ENCODE assay signal across 16 mouse cellular contexts in genomic region chr1:116488780-116489569, GRCm38 (mm10).
DNase-seq lines count a peak whose midpoint lies in the region; ATAC-seq lines count a peak whose summit lies in the region.
"Had no signal": no experiment of that assay in that cellular context is flagged by ENCODE, and none has a peak within 500 bp of the region (broad histone marks: within the 10 kb centered on the region; RNA-seq: fewer than 3 reads in every experiment).

No protein-coding gene starts in this region.

- no peaks in the 10 kb centered on the region for H3K36me3 ChIP-seq in heart, embryonic 12.5 days
- H3K36me3 ChIP-seq in midbrain, embryonic 14.5 days (ENCODE audit: control insufficient read depth, insufficient read depth, low read length) = no peaks in the 10 kb centered on the region
- no peaks in the 10 kb centered on the region for H3K36me3 ChIP-seq in midbrain, embryonic 15.5 days (replicated peaks)
- H3K36me3 ChIP-seq in limb, embryonic 13.5 days = no peaks in the 10 kb centered on the region
- H3K36me3 ChIP-seq: forebrain, embryonic 10.5 days; G1E had no signal

- ATAC-seq in heart, embryonic 12.5 days (ENCODE audit: insufficient number of reproducible peaks, low FRiP score) = no peak
- ATAC-seq in midbrain, embryonic 14.5 days (ENCODE audit: low FRiP score, low TSS enrichment) = no peak
- no peak for ATAC-seq in midbrain, embryonic 15.5 days (replicated peaks)
- ATAC-seq in limb, embryonic 13.5 days (ENCODE audit: low FRiP score, low read depth) = peak; percentile 90

- WGBS in heart, embryonic 12.5 days = 68% methylated on average over 1 of the region's 1 CpGs
- 54% methylated on average over 1 of the region's 1 CpGs for WGBS in midbrain, embryonic 14.5 days
- 52% methylated on average over 1 of the region's 1 CpGs for WGBS in midbrain, embryonic 15.5 days
- WGBS in limb, embryonic 13.5 days = 55% methylated on average over 1 of the region's 1 CpGs

- no peaks in the 10 kb centered on the region for H3K27me3 ChIP-seq in heart, embryonic 12.5 days (replicated peaks)
- H3K27me3 ChIP-seq in midbrain, embryonic 14.5 days (ENCODE audit: control insufficient read depth, insufficient read depth, low read length) = no peaks in the 10 kb centered on the region
- no peaks in the 10 kb centered on the region for H3K27me3 ChIP-seq in midbrain, embryonic 15.5 days (replicated peaks)
- H3K27me3 ChIP-seq in limb, embryonic 13.5 days = no peaks in the 10 kb centered on the region

- H3K4me2 ChIP-seq in heart, embryonic 12.5 days = no peak overlapping the region
- no peak overlapping the region for H3K4me2 ChIP-seq in midbrain, embryonic 14.5 days (ENCODE audit: low read length)
- no peak overlapping the region for H3K4me2 ChIP-seq in midbrain, embryonic 15.5 days
- no peak overlapping the region for H3K4me2 ChIP-seq in limb, embryonic 13.5 days (replicated peaks)
- H3K4me2 ChIP-seq: liver, embryonic 11.5 days; lung, embryonic 14.5 days had no signal

- H3K4me3 ChIP-seq in heart, embryonic 12.5 days = no peak overlapping the region
- no peak overlapping the region for H3K4me3 ChIP-seq in midbrain, embryonic 14.5 days (replicated peaks; ENCODE audit: low read depth, low read length)
- no peak overlapping the region for H3K4me3 ChIP-seq in midbrain, embryonic 15.5 days
- no peak overlapping the region for H3K4me3 ChIP-seq in limb, embryonic 13.5 days
- H3K4me3 ChIP-seq: forebrain, embryonic 10.5 days had no signal

- no peak overlapping the region for H3K27ac ChIP-seq in heart, embryonic 12.5 days (ENCODE audit: poor library complexity, severe bottlenecking)
- no peak overlapping the region for H3K27ac ChIP-seq in midbrain, embryonic 14.5 days (replicated peaks; ENCODE audit: low read depth, low read length)
- H3K27ac ChIP-seq in midbrain, embryonic 15.5 days = no peak overlapping the region
- no peak overlapping the region for H3K27ac ChIP-seq in limb, embryonic 13.5 days
- H3K27ac ChIP-seq: forebrain, embryonic 10.5 days had no signal

- H3K9me3 ChIP-seq in heart, embryonic 12.5 days (replicated peaks) = no peaks in the 10 kb centered on the region
- H3K9me3 ChIP-seq in midbrain, embryonic 14.5 days (ENCODE audit: control insufficient read depth, low read length) = no peaks in the 10 kb centered on the region
- H3K9me3 ChIP-seq in midbrain, embryonic 15.5 days = no peaks in the 10 kb centered on the region
- H3K9me3 ChIP-seq in limb, embryonic 13.5 days = no peaks in the 10 kb centered on the region
- H3K9me3 ChIP-seq: forebrain, embryonic 10.5 days had no signal

- DNase-seq in heart, postnatal 10 days = peak; percentile 7 to 8
- peak; percentile 12 for DNase-seq in midbrain, embryonic 14.5 days
- peak; percentile 8 for DNase-seq in telencephalon, adult 2 months (ENCODE audit: low read depth, low spot score)
- no peak for DNase-seq in urinary bladder, adult 18-20 months (ENCODE audit: low spot score in 2 of 2)
- DNase-seq: cerebellum, adult 9-10 months; heart, adult 18-20 months; kidney, adult 9 months; lung, embryonic 14.5 days; right cerebral cortex, postnatal 4 days; thymus, adult 18-20 months had no signal

- intact Hi-C loops in heart, postnatal 10 days (cut with DNase I) = no loop called here

- no peaks in the 10 kb centered on the region for H3K4me1 ChIP-seq in heart, embryonic 12.5 days (replicated peaks)
- no peaks in the 10 kb centered on the region for H3K4me1 ChIP-seq in midbrain, embryonic 14.5 days (ENCODE audit: control insufficient read depth, insufficient read depth, low read length)
- H3K4me1 ChIP-seq in midbrain, embryonic 15.5 days = no peaks in the 10 kb centered on the region
- no peaks in the 10 kb centered on the region for H3K4me1 ChIP-seq in limb, embryonic 13.5 days
- H3K4me1 ChIP-seq: forebrain, embryonic 10.5 days had no signal

- no peak overlapping the region for H3K9ac ChIP-seq in heart, embryonic 12.5 days
- H3K9ac ChIP-seq in midbrain, embryonic 14.5 days (replicated peaks; ENCODE audit: low read length) = no peak overlapping the region
- H3K9ac ChIP-seq in midbrain, embryonic 15.5 days = no peak overlapping the region
- H3K9ac ChIP-seq in limb, embryonic 13.5 days = no peak overlapping the region
- H3K9ac ChIP-seq: lung, embryonic 14.5 days had no signal

Comparison
In these comparisons a context has a peak if more than half of its experiments do, and no peak if none do; other contexts are left out.
1. DNase-seq: peak in heart, postnatal 10 days (2 of 2), midbrain, embryonic 14.5 days (single experiment) and telencephalon, adult 2 months (single experiment); none in urinary bladder, adult 18-20 months (0 of 2).